Mouse (Mus musculus) intestine, embryonic 16.5 days (tissue): ENCODE data around the gene Olfr703. TPM values are rescaled to one million over a fixed set of nuclear protein-coding genes. Genes with fewer than 3 reads are reported as not detected.

Experiments used
- polyA plus RNA-seq: library from polyadenylated mRNA; unstranded; fragments of >200 nt; fragmentation: Nextera tagmentation; extraction: Ambion mirVana; gene quantifications from 2 replicates; pipeline ENCODE4 v1.2.1, GENCODE M21; 2015

Olfr703 gene
- polyA plus RNA-seq, 1 experiment from 2014 or later: not detected

Other genes with a start within 250 kb of the Olfr703 start
- gene Olfr693, start 162.8 kb upstream of the Olfr703 start, polyA plus RNA-seq: not detected in 2 replicates
- not detected in 2 replicates for gene Olfr694, start 151.5 kb upstream of the Olfr703 start, polyA plus RNA-seq
- not detected in 2 replicates for gene Olfr695, start 127.0 kb upstream of the Olfr703 start, polyA plus RNA-seq
- gene Olfr697, start 100.9 kb upstream of the Olfr703 start, polyA plus RNA-seq: not detected in 2 replicates
- gene Olfr698, start 88.0 kb upstream of the Olfr703 start, polyA plus RNA-seq: not detected in 2 replicates
- gene Olfr699, start 50.2 kb upstream of the Olfr703 start, polyA plus RNA-seq: not detected in 2 replicates
- not detected in 2 replicates for gene Olfr700, start 34.5 kb upstream of the Olfr703 start, polyA plus RNA-seq
- gene Olfr701, start 29.2 kb upstream of the Olfr703 start, polyA plus RNA-seq: not detected in 2 replicates
- not detected in 2 replicates for gene Olfr702, start 9.5 kb upstream of the Olfr703 start, polyA plus RNA-seq
- gene Olfr704, start 19.8 kb downstream of the Olfr703 start, polyA plus RNA-seq: not detected in 2 replicates
- gene Olfr705, start 33.5 kb downstream of the Olfr703 start, polyA plus RNA-seq: not detected in 2 replicates
- not detected in 2 replicates for gene Olfr706, start 44.8 kb downstream of the Olfr703 start, polyA plus RNA-seq
- not detected in 2 replicates for gene Olfr707, start 57.9 kb downstream of the Olfr703 start, polyA plus RNA-seq
- gene Olfr1532-ps1, start 64.6 kb downstream of the Olfr703 start, polyA plus RNA-seq: not detected in 2 replicates
- not detected in 2 replicates for gene Olfr709-ps1, start 88.9 kb downstream of the Olfr703 start, polyA plus RNA-seq
- not detected in 2 replicates for gene Olfr710, start 105.0 kb downstream of the Olfr703 start, polyA plus RNA-seq
- not detected in 2 replicates for gene Olfr6, start 120.6 kb downstream of the Olfr703 start, polyA plus RNA-seq
- not detected in 2 replicates for gene Olfr711, start 132.1 kb downstream of the Olfr703 start, polyA plus RNA-seq
- not detected in 2 replicates for gene Olfr2, start 162.7 kb downstream of the Olfr703 start, polyA plus RNA-seq
- gene Olfr713, start 187.8 kb downstream of the Olfr703 start, polyA plus RNA-seq: not detected in 2 replicates
- gene Olfr714, start 227.6 kb downstream of the Olfr703 start, polyA plus RNA-seq: not detected in 2 replicates
- gene Olfr17, start 249.9 kb downstream of the Olfr703 start, polyA plus RNA-seq: not detected in 2 replicates